Mouse (Mus musculus) testis, adult 2 months (tissue): Measurements from ENCODE around the gene Zfp566. TPM values are rescaled to one million over a fixed set of nuclear protein-coding genes. Genes with fewer than 3 reads are reported as not detected.

Experiments used
- H3K27ac ChIP-seq: fragments of 200-500 bp; 2 replicates; pipeline ENCODE4 v1.5.1; 2012; ENCODE audit warnings: low read depth, low read length; ENCODE audit not compliant: control insufficient read depth, insufficient read depth
- H3K27me3 ChIP-seq: fragments of 200-500 bp; 2 replicates; pipeline ENCODE4 v1.6.1; 2012; ENCODE audit warnings: mild to moderate bottlenecking, low read length, moderate library complexity; ENCODE audit not compliant: control insufficient read depth, insufficient read depth
- H3K36me3 ChIP-seq: fragments of 200-500 bp; 2 replicates; pipeline ENCODE4 v1.6.1; 2012; ENCODE audit warnings: mild to moderate bottlenecking, low read length; ENCODE audit not compliant: control insufficient read depth, insufficient read depth
- H3K4me1 ChIP-seq: fragments of 200-500 bp; 2 replicates; pipeline ENCODE4 v1.6.1; 2012; ENCODE audit warnings: low read length; ENCODE audit not compliant: control insufficient read depth, insufficient read depth
- H3K4me3 ChIP-seq: fragments of 200-500 bp; 2 replicates; pipeline ENCODE4 v1.5.1; 2012; ENCODE audit warnings: low read depth, mild to moderate bottlenecking, low read length, moderate library complexity, mixed read lengths; ENCODE audit not compliant: control insufficient read depth
- CTCF ChIP-seq: fragments of 200-500 bp; IDR thresholded peaks from 2 replicates; pipeline ENCODE4 v1.5.1; 2012; ENCODE audit warnings: low read depth, mild to moderate bottlenecking, inconsistent platforms, low read length, moderate library complexity; ENCODE audit not compliant: control insufficient read depth, insufficient read depth, insufficient replicate concordance
- POLR2A ChIP-seq: fragments of 200-500 bp; IDR thresholded peaks from 2 replicates; pipeline ENCODE4 v1.6.1; 2012; ENCODE audit warnings: low read depth, mild to moderate bottlenecking, inconsistent platforms, low read length, moderate library complexity; ENCODE audit not compliant: control insufficient read depth
- polyA plus RNA-seq: library from polyadenylated mRNA; depleted of rRNA; stranded (reverse); fragments of >200 nt; gene quantifications from 2 replicates; pipeline ENCODE4 v1.2.3, GENCODE M21; 2012

Zfp566 gene
- polyA plus RNA-seq, 1 experiment: 0.43 TPM

DNA sequence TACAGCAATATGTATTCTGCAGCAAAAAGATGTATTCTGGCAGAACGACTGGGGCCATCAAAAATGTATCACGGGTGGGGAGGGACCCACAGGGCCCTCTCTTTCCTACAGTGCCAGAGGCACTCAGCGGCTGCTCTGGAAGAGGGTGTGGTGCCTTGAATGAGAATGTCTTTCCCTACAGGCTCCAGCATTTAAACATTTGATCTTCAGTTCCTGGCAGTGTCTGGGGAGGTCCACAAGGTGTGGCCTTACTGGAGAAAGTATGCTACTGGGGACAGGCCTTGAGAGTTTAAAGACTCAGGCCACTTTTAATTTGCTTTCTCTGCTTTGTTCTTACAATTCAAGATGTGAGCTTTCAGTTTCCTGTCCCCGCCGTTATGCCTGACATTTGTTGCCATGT lies 25.7 kb upstream of the Zfp566 start:
- Histone ChIP-seq H3K27me3 (no peaks in the 10 kb centered on the region), H3K4me3 (no peak overlapping the region), H3K27ac (no peak overlapping the region), H3K4me1 (peaks cover 2% of the 10 kb centered on the region), H3K36me3 (no peaks in the 10 kb centered on the region)
- TF ChIP-seq CTCF (no peak), POLR2A (no peak)

DNA sequence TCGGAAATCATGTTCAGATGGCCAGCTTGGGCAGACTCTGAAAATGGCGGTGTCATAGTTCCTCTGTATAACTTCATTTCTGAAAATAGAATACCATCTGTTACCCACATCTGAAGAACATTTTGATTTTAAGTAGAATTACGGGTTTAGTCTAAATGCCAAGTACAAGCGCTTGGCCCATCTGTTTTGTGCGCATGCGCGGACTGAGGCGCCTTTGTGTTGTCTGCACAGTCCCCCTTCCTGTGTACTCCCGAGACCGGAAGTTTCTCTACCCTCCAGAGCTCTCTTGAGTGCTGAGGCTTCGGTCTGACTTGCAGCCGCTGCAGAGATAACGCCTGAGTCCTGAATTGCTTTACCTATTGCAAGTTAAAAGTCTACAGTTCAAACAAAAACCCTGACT lies 9.0 kb upstream of the Zfp566 start:
- H3K27ac ChIP-seq: no peak overlapping the region
- TF ChIP-seq POLR2A (no peak), CTCF (no peak)
- H3K4me1 ChIP-seq: peaks cover 3% of the 10 kb centered on the region; the same call in 1 of the 2 replicates
- H3K4me3 ChIP-seq: peak overlapping the region; percentile 35
- H3K27me3 ChIP-seq: no peaks in the 10 kb centered on the region
- H3K36me3 ChIP-seq: no peaks in the 10 kb centered on the region

DNA sequence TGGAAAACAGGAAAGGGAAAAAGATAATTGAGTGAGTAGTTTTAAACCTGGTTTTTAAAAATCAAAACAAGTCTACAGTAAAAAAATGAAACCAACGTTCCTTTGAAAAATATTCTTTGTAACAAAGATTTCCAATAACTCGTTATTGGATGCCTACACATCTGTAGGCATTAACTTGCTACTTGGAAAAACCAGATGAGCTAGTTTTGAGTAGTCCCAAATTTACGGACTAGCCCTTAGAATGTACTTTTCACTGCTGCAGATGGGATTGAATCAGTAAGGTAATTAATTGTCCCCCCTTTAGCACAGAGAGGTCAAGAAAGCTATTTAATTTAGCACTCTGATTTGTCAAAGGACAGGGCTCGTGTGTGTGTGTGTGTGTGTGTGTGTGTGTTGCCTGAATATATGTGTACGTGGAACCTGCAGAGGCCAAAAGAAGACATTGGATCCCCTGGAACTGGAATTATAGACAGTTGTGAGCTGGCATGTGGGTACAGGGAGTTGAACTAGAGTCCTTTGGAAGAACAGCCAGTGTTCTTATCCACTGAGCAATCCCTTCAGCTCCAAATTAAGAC lies 5.3 kb upstream of the Zfp566 start:
- H3K4me1 ChIP-seq: peaks cover 9% of the 10 kb centered on the region
- H3K4me3 ChIP-seq: no peak overlapping the region
- H3K27ac ChIP-seq: no peak overlapping the region
- H3K36me3 ChIP-seq: no peaks in the 10 kb centered on the region
- TF ChIP-seq CTCF (no peak), POLR2A (no peak)
- H3K27me3 ChIP-seq: no peaks in the 10 kb centered on the region

DNA sequence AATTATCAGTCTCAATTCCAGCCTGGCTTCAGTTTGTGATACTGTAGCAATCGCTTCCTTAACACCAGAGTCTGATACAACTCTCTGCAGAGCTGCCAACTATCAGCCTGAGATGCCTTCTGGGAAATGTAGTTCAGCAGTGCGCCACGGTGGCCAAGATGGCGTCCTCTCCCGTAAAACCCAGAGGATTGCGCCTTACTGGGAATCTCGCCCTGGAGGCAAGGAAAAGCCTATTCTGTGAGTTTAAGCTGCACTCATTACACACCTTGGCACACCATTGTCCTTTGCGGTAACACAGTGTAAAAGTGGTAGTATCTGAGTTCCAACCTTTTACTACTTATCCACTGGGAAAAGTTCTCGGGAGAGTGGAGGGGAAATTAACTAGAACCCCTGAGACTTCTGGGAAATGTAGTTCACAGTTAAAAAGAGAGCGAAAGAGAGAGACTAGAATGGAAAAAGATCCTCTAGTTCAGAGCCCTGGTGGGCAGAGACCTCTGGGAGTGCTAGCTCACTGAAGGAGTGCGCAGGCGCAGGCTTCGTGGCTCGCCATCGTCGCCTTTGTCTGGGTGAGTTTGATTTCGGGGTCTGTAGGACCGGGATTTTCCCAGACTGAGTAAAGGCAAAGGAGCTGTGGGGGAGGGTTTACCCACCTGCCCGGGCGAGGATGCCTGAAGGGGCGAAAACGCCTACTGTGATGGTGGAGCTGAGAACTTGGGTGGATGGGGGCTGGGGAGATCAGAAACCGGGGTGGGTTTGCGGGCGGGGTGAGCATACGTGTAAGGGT lies 4.5 kb upstream of the Zfp566 start, which contains the start of gene Zfp260:
Gene Zfp260 (plus strand): TSS at position 132 of the 784 bp plus-strand sequence.
- no peak for TF ChIP-seq CTCF
- TF ChIP-seq POLR2A: peak; percentile 68
- Histone ChIP-seq H3K4me1 (peaks cover 14% of the 10 kb centered on the region), H3K4me3 (peak within 1 kb of the TSS; percentile 82), H3K27me3 (no peaks in the 10 kb centered on the region), H3K27ac (peak within 1 kb of the TSS; percentile 96), H3K36me3 (no peaks in the 10 kb centered on the region)

DNA sequence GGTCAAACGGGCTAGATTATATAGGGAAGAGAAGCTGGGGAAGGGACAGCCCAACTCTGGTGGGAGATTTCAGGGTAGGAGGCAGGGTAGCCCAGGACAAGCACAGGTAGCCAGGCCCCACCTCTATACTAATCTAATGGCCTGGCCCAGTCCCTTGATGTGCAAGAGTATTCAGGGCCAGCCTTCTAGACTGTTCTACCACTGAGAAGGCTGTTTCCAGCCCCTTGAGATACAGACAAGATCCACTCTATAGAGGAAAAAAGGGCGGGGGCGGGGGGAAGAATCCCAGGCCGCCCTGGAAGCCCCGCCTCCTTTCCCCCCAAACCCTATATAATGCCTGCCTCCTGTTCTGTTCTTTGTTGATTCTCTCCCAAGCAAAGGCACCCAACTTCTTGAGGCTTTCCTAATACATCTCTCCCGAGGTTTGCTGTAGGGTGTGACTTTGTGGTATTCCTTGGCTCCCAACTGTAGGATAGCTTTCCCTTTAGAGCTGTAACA lies 3.6 kb upstream of the Zfp566 start:
- H3K27me3 ChIP-seq: no peaks in the 10 kb centered on the region
- no peak overlapping the region; the same call in 1 of the 2 replicates for H3K4me3 ChIP-seq
- peaks cover 15% of the 10 kb centered on the region for H3K4me1 ChIP-seq
- TF ChIP-seq POLR2A (no peak), CTCF (no peak)
- H3K27ac ChIP-seq: peak overlapping the region; percentile 63; the same call in 1 of the 2 replicates
- no peaks in the 10 kb centered on the region for H3K36me3 ChIP-seq

DNA sequence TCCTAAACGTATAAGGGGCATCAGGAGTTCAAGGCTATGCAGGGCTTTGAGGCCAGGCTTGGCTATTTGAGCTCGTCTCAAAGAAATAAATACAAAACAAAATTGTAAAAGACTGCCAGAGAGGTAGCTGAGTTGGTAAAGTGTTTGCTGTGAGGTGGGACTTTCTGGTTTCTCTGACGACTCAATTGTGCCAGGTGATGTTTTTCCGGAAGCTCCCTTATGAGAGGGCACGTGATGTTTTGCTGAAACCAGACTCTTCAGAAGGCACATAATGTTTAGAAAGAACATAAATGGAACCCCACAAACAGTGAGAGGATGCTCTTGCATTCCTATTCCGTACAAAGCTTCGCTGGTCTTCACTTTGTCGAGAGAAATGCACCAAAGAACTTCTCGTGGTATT lies 2.3 kb upstream of the Zfp566 start:
- no peak overlapping the region for H3K27ac ChIP-seq

DNA sequence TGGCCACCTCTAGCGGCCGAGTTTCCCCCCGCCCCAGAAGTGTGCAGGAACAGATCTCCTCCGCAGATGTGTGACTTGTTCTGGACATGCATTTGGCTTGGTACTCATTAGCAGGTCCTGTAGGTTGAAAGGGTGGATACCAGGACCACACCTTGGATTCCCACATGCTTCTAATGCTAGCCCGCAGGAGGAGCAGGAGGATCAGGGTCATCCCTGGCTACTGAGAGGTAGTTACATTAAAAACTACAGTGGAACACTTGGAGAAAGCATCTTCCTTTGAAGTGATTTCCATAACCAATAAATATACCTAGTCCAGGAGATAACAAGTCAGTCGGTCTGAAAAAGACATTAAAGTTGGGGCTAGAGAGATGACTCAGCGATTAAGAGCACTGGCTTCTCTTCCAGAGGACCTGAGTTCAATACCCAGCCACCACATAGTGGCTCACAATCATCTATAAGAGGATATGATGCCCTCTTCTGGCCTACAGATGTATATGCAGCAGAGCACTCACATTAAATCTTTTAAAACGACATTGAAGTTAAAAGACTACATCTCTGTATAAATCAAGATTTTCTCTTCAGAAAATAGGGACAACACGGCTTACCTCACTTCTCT lies 751 bp upstream of the Zfp566 start:
- peaks cover 14% of the 10 kb centered on the region for H3K4me1 ChIP-seq
- peak overlapping the region; percentile 98 for H3K4me3 ChIP-seq
- H3K27me3 ChIP-seq: no peaks in the 10 kb centered on the region
- no peak for TF ChIP-seq POLR2A
- TF ChIP-seq CTCF: no peak
- H3K36me3 ChIP-seq: no peaks in the 10 kb centered on the region
- H3K27ac ChIP-seq: peak overlapping the region; percentile 80; the same call in 1 of the 2 replicates

More for the DNA sequence above, 2.3 kb upstream of the Zfp566 start:
- TF ChIP-seq POLR2A (no peak), CTCF (no peak)
- Histone ChIP-seq H3K36me3 (no peaks in the 10 kb centered on the region), H3K27me3 (no peaks in the 10 kb centered on the region), H3K4me3 (no peak overlapping the region), H3K4me1 (peaks cover 14% of the 10 kb centered on the region)
